Mouse (Mus musculus): Measurements from ENCODE around the gene Ppef2. TPM values are rescaled to one million over a fixed set of nuclear protein-coding genes. Genes with fewer than 3 reads are reported as not detected.

Gene Ppef2
- total RNA-seq, 1 experiment from 2014 or later = not detected

DNA sequence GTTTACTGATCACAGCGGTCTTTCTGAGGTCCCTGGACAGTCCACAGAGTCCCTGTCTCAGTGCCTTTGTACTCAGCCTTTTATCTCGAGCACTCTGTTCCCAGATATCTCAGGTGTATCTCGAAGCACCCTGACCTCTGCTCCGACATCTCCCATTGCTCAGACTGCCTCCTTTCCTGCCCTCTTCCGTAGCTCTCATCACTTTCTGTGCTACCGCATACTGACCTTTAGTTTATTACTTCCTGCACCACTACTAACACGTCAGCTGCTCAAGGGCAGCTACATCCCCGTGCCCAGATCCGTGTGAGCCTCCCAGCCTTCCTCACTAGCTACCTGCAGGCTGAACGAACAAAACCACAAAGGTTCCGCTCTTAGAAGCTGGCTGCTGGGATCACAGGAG, 7.5 kb downstream of the Ppef2 start:
- ATAC-seq (replicated peaks in 1 of 2; ENCODE audit: insufficient read depth in 1 of 2, low FRiP score in 2 of 2, low TSS enrichment in 1 of 2, low read depth in 1 of 2, poor library complexity in 2 of 2, severe bottlenecking in 2 of 2) = no peak

DNA sequence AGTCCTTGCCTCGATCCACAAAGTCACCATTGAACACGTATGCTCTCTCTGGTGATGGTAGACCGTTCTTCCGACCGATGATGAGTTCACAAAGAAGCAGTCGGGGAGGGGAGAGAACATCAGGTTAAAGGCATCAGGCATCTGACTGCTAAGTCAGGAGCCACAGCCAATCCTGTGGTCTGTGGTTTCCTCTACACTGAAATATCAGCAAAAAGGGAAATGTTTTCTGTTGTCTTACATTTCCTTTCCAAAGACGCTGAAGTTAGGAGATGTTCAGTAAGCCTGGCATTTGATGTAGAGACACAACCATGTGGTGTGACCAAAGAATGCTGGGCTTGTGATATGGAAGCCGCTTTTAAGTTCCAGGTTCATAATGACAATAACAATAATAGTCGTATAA, 10.6 kb downstream of the Ppef2 start:
- ATAC-seq (replicated peaks in 1 of 2; ENCODE audit: insufficient read depth in 1 of 2, low FRiP score in 2 of 2, low TSS enrichment in 1 of 2, low read depth in 1 of 2, poor library complexity in 2 of 2, severe bottlenecking in 2 of 2) = peak; percentile 97 to 99

DNA sequence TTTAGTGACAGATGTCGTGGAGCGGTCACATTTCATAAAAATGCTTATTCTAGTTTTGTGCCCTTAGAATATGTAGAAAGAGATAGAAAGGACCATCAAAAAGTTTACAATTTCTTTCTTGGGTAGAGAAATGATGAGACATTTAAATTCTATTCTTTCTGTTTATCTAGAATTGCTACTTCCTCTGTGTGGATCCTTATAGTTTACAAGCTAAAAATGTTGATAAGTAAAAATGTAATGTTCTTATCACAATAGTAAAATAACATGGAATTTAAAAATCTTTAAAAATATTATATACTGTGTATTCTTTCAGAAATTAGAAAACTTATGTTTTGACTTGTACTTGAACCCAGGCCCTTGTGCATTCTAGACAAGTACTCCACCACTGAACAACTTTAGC, 11.2 kb downstream of the Ppef2 start:
- no peak for ATAC-seq (replicated peaks in 1 of 2; ENCODE audit: insufficient read depth in 1 of 2, low FRiP score in 2 of 2, low TSS enrichment in 1 of 2, low read depth in 1 of 2, poor library complexity in 2 of 2, severe bottlenecking in 2 of 2)

DNA sequence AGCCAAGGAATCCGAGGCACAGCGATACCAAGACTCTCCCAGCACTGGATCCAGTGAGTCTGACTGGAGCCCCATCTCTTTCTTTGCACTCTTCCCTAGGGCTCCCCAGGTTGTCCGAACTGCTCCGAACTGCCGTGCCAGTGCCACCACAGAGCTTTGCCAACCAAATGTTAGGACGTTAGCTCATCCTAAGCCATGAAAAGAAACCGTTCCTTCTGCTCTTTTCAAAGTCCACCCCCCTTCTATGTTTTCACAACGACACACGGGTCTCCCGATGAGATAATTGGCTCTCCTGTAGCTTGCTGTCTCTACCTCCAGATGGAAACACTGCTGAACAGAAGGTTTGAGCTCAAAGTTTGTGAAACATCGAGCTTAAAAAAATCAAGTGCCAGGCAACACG, 15.3 kb downstream of the Ppef2 start:
- ATAC-seq (replicated peaks in 1 of 2; ENCODE audit: insufficient read depth in 1 of 2, low FRiP score in 2 of 2, low TSS enrichment in 1 of 2, low read depth in 1 of 2, poor library complexity in 2 of 2, severe bottlenecking in 2 of 2) = no peak

DNA sequence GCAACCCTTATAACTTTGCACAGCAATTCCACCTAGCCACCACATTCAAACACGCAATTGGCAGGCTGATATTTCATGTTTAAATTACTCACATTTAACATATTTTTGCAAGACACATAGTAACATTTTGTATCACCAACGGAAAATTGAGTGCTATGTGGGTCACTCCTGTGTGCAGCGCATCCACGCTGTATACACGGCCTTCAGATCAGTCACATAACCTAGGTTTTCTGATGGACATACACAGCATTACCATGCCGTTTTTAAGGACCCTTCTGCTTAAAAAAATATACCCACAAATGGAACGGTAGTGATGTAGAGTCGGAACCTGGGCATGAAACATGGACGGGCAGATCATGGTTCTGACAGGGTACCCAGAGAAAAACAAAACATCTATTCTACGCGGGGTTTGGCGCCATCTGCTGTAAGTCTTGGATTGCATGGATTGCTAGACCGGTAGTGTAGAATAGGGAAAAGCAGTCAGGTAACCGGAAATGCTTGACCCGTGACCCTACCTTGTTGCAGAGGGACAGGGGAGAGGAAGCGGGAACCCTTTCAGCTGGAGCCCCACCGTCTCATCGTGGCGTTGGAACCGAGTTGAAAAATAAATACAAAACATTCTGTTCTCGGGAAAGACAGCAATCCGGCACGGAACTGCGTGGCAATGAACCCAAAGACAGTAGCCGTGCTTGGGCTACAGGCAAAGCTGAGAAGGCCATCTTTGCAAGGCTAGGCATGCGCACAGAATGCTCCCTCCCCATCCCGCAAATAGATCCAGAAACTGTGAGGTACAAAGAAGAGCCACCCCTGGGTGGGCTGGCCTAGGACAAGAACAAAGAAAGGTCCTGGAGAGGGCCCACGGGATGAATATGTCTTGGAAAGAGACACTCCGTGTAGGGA, 16.5 kb downstream of the Ppef2 start:
- peak; percentile 41 to 49; a peak in 2 of 4 replicates for ATAC-seq (replicated peaks in 1 of 2; ENCODE audit: insufficient read depth in 1 of 2, low FRiP score in 2 of 2, low TSS enrichment in 1 of 2, low read depth in 1 of 2, poor library complexity in 2 of 2, severe bottlenecking in 2 of 2)

DNA sequence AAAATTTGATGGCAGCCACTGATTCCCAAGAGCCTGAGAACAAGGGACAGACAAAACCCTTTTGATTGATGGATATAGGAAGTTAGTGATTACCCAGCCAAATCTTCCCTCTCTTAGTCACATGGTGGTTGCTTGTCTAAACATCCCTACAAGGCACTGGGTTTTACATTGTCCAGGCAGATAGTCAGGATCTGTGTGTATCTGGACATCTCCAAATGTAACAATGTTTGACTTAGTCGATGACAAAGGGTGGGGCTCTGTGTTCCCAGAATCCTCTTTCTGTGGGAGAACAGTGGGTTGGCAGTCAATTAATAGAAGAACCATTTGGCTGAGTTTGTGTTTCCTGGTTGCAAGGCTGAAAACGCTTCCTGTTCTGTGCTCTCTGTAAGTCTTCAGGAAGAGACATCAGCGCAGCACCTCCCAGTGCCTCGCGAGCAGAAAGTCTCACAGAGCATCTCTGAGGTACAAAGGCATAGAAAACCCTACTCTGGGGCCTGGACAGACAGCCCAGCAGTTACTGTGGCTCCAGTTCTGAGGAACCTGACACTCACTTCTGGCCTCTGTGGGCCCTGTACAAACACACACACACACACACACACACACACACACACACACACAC, 21.0 kb downstream of the Ppef2 start:
- ATAC-seq (replicated peaks in 1 of 2; ENCODE audit: insufficient read depth in 1 of 2, low FRiP score in 2 of 2, low TSS enrichment in 1 of 2, low read depth in 1 of 2, poor library complexity in 2 of 2, severe bottlenecking in 2 of 2) = no peak

DNA sequence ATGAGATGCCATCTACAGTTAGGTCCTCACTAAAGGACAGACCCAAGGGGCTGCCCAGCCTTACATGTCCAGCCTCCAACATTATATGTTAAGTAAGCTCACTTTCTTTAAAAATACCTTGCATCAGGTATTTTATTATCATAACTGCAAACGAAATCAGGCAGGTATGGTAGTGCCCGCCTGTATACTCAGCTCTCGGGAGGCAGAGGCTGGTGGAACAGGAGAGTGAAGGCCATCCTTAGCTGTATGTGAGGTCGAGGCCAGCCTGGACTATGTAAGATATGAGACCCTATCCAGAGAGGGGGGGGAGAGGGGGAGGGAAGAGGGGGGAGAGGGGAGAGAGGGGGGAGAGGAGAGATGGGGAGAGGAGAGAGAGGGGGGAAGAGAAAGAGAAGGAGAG, 22.7 kb downstream of the Ppef2 start:
- ATAC-seq (replicated peaks in 1 of 2; ENCODE audit: insufficient read depth in 1 of 2, low FRiP score in 2 of 2, low TSS enrichment in 1 of 2, low read depth in 1 of 2, poor library complexity in 2 of 2, severe bottlenecking in 2 of 2) = no peak

DNA sequence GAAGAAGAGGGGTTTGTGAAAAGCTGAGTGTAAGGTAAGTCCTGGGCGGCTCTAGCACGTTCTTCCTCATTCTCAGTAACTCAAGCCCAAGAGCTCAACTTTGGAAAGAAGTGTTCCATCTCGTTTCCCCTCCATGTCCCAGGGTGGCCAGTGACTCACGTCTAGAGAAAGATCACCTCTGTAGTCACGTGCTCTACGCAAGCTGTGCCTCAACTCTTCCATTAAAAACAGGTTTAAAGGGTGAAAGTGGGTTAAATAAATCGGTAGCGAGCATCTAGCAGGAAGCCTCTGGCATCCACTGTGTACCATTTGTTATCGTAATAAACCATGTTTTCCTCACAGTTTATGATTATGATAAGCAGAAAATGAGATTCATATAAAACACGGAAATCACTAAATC, 24.2 kb downstream of the Ppef2 start:
- no peak for ATAC-seq (replicated peaks in 1 of 2; ENCODE audit: insufficient read depth in 1 of 2, low FRiP score in 2 of 2, low TSS enrichment in 1 of 2, low read depth in 1 of 2, poor library complexity in 2 of 2, severe bottlenecking in 2 of 2)

DNA sequence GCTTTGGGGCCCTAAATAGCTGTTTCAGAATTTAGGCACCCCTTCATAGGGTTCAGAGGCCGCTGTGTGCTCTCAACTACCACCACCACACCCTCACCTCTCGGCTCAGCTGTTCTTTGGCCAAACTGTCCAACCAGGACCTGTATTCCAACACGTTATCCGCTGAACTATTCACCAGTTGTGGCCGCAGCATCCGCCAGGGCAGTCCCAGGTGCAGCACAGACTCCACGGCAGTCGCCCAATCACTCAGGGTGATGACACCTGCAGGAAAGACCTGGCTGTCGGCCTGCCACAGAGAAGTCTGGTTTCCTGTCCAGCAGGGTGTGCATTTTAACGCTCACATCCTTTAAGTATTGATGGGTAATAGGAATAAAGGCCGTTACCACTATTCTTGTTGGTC, 25.8 kb downstream of the Ppef2 start:
- no peak for ATAC-seq (replicated peaks in 1 of 2; ENCODE audit: insufficient read depth in 1 of 2, low FRiP score in 2 of 2, low TSS enrichment in 1 of 2, low read depth in 1 of 2, poor library complexity in 2 of 2, severe bottlenecking in 2 of 2)

DNA sequence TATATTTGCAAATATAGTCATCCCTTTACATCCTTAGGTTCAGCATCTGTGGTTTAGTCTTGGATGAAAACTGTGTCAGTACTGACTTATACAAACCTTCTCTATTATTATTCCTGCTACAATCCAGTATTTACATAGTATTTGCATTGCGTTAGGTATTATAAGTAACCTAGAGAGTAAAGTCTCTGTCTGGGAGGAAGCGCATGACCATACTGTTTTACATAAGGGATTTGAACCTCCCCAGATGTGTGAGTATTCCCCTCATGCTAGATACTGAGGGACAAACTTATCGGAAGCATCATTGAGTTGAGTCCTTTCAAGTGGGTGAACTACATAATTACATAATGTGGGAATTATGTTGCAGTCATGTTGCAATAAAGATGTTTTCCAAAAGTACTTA, 26.6 kb downstream of the Ppef2 start:
- no peak for ATAC-seq (replicated peaks in 1 of 2; ENCODE audit: insufficient read depth in 1 of 2, low FRiP score in 2 of 2, low TSS enrichment in 1 of 2, low read depth in 1 of 2, poor library complexity in 2 of 2, severe bottlenecking in 2 of 2)

DNA sequence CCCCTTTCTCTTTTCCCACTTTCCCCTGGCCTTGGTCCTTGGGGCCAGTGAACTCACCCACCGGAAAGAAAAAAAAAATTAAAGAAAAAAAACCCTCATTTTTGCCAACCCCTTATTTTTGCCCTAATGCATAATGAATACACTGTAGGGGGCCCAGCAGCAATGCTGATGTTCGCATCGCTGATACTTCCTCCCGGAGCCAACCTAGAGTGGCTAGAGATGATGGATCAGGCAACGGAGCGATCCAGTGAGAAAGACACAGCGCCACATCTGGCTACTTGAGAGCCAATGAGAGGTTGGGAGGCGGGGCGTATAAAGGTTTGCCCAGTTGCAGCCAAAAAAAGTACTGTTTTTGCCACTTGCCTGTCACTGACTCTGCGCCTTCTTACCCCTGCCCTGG, 27.3 kb downstream of the Ppef2 start:
- ATAC-seq (replicated peaks in 1 of 2; ENCODE audit: insufficient read depth in 1 of 2, low FRiP score in 2 of 2, low TSS enrichment in 1 of 2, low read depth in 1 of 2, poor library complexity in 2 of 2, severe bottlenecking in 2 of 2) = 0 out of 4 replicates have a peak, but pooled peaks of 1 of the 2 experiments have one; percentile 22

DNA sequence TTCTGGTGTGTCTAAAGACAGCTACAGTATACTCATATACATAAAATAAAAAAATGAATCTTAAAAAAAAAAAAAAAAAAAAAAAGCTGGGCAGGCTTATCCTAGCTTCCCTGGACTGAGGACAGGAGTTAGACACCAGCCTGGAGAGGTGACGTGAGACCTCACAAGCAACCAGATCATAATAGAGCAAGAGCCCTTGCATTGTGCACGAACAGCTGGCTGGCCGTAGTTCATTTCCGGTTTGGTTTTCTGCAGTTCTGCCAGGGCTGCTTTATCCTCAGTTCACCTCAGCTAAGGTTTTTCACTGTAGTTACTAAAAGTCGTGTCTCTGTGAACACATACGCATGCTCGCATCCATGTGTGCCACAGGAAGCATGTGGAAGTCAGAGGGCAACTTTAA, 28.3 kb downstream of the Ppef2 start:
- ATAC-seq (replicated peaks in 1 of 2; ENCODE audit: insufficient read depth in 1 of 2, low FRiP score in 2 of 2, low TSS enrichment in 1 of 2, low read depth in 1 of 2, poor library complexity in 2 of 2, severe bottlenecking in 2 of 2) = no peak

DNA sequence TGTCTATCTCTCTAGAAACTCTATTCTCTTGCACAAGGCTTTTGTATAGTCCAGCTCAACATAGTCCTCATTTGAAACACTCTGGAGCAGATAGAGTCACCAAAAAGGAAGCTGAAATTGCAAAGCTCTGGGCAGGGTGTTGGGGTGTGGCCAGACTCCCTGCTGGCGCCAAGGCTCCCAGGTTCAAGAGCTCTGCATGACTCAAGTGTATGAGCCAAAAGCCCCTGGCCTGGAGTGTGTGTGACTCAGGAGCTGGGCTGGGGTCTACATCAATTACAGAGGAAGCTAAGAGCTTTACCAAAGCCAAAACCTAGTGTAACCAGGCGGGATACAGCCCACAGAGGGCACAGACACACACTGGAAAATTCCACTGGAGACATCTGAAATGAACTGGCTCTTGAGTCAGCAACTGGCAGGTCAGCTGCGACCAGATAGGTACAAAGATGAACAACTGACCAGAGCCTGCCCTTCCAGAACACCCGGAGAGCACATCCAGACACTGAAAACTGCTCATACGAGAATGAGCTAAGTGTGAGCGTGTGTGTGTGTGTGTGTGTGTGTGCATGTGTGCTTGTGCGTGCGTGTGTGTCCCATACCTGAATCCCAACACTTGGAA, 35.7 kb downstream of the Ppef2 start:
- ATAC-seq (replicated peaks in 1 of 2; ENCODE audit: insufficient read depth in 1 of 2, low FRiP score in 2 of 2, low TSS enrichment in 1 of 2, low read depth in 1 of 2, poor library complexity in 2 of 2, severe bottlenecking in 2 of 2) = no peak

DNA sequence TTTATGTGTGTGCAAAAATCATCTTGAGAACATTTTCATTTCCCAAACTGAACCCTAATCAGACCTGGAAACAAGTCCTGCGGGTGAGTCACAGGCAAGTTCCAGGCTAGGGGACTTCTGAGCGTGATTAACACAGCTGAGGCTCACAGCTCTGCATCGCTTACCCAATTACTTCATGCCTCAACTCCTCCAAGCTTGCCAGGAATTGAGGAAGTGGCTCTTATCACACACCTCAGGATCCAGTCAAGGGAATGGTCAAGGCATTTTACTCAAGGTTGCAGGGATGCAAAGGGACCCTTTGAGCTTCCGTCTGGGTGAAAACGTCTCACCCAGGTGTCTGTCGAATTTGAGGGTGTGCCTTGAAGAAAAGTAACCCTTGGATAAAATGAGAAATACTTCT, 36.3 kb downstream of the Ppef2 start:
- ATAC-seq (replicated peaks in 1 of 2; ENCODE audit: insufficient read depth in 1 of 2, low FRiP score in 2 of 2, low TSS enrichment in 1 of 2, low read depth in 1 of 2, poor library complexity in 2 of 2, severe bottlenecking in 2 of 2) = no peak

DNA sequence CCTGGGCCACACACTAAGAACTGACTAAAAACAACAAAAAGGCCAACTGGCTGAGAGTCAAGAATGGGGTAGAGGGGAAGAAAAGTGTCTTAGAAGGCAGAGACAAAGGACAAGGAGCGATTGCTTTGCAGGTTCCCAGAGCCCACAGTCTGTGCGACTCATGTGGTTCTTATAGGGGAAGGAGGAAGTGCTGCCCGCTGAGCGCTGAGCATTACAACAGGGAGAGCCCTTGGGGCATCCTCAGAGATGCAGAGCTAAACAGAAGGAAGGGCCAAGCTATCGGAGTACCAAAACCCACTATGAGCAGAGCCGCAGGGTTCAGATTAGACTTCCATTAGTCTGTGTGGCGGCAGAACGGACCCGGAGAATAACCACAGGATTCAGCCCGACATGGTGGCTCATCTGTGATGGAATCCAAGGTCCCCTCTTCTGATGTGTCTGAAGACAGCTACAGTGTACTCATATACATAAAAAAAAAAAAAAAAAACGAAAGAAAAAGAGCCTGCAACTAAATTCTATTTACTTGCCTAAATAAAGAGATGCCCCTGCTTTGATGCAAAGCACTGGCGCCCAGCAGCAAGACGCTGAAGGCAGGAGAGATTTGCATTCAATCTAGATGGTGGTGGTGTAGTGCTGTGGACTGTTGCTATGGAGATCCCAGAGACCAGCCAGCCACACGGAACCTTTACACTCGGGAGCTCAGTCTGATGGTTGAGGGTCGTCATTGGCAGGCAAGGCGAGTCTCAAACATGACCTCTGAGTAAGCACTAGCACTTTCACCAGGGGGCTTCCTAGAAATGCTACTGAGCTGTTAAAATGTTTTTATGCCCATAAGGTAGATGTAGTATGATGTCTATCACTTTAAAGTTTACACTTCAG, 36.9 kb downstream of the Ppef2 start:
- peak in 1 of 2 experiments; percentile 59; a peak in 1 of 4 replicates for ATAC-seq (replicated peaks in 1 of 2; ENCODE audit: insufficient read depth in 1 of 2, low FRiP score in 2 of 2, low TSS enrichment in 1 of 2, low read depth in 1 of 2, poor library complexity in 2 of 2, severe bottlenecking in 2 of 2)

DNA sequence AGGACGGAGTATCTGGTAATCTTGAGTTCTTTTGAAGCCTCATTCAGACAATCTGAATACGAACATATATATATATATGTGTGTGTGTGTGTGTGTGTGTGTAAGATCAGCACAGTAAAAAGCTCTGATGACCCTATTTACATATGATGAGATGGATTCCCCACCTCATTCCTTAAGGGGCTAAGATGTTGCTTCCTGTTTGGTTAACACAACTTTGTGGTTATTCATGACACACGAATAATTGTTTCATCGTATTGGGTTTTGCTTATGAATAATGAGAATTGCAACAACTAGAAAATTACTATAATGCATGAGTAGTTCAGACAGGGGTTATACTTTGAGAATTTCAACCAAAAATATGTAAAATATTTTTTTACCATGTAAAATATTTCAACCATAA, 40.8 kb downstream of the Ppef2 start, which contains the start of gene U90926:
TSS of gene U90926 (minus strand) at position 101 of the 400 bp plus-strand sequence.
- ATAC-seq (replicated peaks in 1 of 2; ENCODE audit: insufficient read depth in 1 of 2, low FRiP score in 2 of 2, low TSS enrichment in 1 of 2, low read depth in 1 of 2, poor library complexity in 2 of 2, severe bottlenecking in 2 of 2) = no peak

DNA sequence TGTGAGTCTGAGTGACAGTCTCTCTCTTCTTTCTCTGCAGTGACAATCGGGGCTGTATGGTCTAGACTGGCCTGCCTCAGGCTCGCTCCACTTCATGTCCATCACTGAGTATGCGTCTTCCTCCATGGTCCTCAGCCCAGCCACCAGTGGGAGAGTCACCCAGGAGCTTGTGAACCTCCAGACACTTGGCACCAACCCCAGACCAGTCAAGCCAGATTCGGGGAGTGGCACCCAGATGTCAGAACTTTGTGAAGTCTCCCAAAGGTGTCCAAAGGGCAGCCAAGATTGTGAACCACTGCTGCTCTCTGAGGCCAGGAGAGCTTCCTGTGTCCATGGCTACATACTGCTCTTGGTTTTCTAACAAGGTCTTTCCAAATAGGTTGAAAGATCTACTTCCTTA, 43.8 kb downstream of the Ppef2 start:
- ATAC-seq (replicated peaks in 1 of 2; ENCODE audit: insufficient read depth in 1 of 2, low FRiP score in 2 of 2, low TSS enrichment in 1 of 2, low read depth in 1 of 2, poor library complexity in 2 of 2, severe bottlenecking in 2 of 2) = no peak
